Mouse (Mus musculus) kidney, postnatal 14 days (tissue): ENCODE measurements at regions not wholly inside any gene's neighbourhood (a gene's known extent, or its start where the extent isn't known, plus 50 kb on each side); places are given as distances from the start of the nearest gene placed in this dataset.

Experiments used
- DNase-seq: peaks from one replicate; pipeline ENCODE4 v3.0.0; 2022; ENCODE audit warnings: mixed read lengths

DNA sequence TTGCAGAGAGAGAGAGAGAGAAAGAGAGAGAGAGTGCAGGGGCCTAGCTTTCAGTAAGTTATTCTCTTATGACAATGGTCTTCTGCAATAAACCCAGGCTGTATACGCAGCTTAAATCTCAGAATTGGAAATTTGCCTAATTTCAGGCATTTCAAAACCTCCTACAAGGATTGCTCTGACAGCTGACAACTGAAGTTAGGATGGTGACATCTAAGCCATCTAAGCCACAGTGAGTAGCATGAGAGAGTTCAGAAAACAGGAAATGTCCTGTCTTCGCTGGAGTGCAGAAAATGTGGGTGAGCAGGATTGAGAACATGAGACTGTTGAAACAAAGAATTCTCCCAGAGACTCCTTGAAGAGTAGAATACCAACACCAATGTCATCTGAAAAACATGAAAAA is 56.8 kb downstream of the Fam110c start:
- DNase-seq, result no peak

DNA sequence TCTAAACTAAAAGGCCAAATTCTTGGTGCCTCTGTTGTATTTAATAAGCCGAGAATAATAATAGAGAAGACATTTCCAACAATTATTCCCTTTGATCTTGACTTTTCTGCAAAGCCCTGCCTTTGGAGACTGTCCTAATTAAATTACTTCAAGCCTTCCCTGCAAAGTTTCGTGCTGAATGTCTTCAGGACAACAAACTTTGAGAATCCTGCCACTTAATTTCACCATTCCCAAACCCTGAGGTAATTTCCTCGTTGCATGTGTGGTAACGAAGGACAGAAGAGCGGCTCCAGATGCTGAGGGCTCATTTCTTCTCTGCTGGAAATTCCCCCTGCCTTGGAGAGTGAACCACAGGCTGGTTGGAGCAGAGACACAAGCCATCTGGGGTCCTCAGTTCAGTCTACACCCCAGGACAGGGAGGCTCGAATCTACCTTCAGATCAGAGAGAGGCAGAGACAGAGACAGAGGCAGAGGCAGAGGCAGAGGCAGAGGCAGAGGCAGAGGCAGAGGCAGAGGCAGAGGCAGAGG is 60.9 kb downstream of the Fam110c start:
- DNase-seq, result peak; percentile 21

DNA sequence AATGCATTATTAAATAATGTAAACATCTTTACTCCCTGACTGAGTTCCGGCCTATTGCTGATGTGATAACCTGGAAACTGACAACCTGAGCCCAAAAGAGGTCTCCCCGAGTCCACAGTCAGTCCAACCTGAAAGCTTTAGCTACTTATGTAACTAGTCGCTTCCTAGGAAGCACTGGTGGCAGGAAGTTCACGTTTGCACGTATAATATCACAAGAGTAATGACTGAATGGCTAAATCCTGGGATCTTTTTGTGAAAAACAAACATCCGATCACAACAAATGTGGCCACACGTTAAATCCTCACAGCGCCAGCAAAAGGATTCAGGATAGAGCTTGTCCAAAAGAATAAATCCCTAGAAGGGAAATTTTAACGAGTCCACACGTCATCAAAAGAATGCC is 62.7 kb downstream of the Fam110c start:
- no peak for DNase-seq

DNA sequence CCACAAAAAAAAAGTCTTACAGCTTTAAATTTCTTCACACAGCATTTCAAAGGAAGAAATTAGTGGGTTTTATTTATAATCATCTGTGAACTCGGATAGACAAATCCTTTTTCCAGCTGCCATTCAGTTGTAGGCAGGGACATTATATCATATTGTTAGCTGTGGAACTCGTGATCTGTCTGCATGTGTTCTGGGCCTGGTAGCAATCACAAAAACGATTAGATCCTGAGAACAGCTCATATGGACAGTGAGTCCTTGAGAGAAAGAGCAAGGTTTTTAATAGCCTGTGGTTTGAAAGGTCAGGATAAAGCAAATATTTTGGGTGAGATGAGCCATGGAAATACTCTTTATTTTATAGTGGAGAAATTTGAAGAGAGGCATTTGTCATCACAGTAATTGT is 63.2 kb downstream of the Fam110c start:
- DNase-seq, result no peak

DNA sequence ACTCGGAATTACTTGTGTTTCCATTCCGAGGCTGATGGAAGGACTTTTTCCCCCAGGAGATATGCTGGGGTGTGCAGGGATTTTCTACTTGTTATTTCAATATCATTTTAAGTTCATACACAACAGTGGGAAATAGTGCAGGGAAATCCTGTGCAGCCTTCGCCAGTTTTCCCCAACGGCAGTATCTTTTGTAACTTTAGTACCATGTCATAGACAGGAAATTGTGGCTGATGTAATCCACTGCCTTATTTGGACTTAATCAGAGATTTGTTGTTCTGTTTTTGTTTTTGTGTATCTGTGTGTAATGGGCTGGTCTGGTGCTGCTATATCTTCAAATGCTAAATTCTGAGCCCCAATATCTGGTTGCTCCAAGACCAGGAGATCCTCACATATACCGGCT is 63.8 kb downstream of the Fam110c start:
- peak; percentile 38 for DNase-seq

DNA sequence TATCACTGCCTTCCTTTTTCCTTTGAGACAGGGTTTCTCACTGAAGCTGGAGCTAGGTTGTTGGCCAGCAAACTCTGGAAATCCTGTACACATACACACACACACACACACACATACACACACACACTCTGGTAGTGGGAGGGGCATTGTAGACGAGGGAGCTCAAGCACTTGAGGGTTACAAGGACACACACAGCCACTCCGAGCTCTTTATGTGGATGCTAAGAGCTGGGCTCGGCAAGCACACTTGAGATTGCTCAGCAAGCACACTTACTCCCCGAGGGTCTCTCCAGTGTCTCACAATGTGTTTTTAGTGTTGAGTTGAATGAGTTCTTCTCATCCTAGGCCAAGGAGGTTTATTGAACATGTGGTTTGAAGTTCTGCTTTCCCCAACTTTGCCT is 66.2 kb downstream of the Fam110c start:
- no peak for DNase-seq

DNA sequence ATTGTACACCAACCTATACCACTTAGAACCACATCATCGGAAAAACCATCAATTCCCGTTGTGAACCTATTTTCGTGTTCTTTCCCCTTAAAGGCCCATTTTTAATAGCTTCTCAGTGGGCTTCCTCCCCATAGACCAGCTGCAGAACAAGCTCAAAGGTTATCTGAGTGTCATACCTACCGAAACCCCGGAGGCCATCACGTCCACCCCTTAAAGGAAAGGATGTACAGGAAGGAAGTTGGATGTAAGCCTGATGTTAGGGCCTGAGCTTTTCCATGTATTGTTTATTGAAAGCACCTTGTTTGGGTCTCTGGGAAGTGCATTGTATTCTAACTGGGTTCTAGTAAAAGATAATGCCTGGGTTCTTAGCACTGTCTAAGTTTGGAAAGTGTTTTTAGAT is 69.6 kb downstream of the Fam110c start:
- DNase-seq, result no peak

DNA sequence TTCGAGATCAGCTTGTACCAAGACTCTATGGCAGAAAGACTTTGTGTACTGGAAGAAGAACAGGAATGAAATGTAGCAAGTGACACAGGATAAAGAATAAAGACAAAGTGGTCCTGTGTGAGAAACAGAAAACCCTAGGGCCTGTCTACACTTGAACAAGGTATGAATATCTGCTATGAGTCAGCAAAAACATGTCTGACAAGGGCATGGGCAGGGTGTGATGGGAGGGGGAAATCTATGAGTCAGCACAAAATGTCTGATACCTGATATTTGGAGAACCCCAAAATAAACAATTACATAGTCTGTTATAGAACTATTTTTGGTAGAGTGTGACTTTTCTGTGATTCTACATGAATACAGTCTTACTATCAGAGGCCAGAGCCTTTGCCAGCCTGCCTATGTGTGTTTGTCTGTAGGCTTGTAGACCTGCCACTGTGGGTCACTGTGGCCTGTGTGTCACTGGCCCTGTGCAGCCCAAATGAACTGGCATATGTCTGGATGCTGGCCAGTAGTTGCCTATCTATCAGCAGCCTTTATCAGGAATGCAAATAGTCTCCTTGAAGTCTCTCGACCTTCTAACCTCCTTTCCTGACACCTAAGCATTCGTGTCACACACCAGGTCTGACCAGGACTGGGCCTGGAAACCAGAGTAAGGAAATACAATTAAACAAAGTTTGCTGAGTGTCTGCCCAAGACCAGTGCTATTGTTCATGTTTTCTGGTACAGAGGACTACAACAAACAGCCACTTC is 71.5 kb downstream of the Fam110c start:
- DNase-seq, result peak; percentile 23

DNA sequence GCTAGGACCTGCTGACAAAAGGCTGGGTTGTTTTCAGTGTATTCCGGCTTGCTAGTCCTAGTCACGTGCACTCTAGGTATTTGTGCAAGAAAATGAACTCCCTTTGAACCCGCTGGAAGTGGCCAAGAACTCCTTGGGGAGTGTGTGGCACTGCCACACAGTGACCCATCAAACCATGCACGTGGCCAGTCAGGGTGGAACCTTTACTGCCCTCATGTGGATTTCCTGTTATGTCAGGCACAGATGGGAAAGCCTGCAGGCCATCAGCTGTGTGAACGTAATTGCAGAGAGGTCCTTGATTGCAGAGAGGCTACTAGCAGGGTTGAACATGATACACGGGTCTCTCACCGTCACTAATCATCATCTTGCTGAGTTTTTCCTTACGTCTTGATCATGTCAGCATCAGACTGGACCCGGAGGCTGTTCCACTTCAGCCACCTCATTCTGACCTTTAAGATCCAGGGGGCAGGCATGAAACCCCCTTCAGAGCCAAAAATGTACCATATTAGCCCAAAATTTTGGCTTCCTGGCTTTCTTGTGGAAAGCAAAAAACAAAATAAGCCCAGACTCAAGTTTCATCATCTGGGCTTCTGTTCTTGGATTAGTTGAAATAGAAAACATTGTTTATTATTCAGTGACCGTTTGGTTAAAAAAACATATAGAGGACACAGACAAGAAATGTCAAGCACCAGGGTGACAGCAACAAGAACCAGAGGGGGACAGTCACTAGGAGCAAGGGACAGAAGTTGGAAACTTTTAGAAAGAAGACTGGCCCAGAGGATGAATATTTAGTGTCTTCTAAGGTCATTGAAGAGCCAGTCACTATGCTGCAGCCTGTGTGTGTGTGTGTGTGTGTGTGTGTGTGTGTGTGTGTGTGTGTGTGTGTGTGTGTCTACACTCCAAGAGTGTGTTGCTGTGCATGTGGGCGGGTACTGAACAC is 75.0 kb downstream of the Fam110c start:
- DNase-seq, result no peak

DNA sequence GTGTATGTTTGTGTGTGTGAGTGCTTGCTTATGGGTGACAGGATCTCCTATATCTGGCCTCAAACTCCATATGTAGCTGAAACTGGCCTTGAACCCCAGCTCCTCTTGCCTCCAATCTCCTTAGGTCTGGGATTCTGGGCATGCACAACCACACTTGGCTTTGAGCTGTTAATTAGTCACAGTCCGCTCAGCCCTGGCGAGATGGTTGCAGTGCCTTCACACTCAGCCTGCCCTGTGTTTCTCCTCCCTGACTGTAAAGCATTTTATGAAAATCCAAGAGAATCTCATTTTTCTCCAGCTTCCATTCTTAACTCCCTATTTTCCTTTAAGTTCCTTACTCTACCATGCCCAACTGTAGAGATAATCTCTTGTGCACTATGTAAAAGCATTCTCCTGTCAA is 80.1 kb downstream of the Fam110c start:
- no peak for DNase-seq

DNA sequence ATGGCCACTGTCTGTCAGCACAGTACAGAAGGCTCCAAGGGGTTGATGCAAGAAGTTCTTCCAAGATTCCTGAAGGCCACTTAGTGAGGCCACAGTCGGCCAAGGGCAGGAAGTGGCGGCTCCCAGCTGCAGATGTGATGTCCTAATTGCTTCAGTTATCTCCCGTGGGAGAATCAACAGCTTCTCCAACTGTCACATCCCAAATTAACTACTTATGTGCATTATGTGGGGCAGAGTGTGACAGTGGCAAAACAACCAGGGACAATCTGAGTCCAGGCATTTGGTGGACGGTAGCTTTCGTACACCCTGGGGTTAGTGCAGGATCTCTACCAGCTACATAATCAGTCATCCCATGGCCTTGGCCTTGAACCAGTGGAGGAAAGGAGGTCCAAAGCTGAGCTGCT is 80.9 kb downstream of the Fam110c start:
- peak; percentile 53 for DNase-seq

DNA sequence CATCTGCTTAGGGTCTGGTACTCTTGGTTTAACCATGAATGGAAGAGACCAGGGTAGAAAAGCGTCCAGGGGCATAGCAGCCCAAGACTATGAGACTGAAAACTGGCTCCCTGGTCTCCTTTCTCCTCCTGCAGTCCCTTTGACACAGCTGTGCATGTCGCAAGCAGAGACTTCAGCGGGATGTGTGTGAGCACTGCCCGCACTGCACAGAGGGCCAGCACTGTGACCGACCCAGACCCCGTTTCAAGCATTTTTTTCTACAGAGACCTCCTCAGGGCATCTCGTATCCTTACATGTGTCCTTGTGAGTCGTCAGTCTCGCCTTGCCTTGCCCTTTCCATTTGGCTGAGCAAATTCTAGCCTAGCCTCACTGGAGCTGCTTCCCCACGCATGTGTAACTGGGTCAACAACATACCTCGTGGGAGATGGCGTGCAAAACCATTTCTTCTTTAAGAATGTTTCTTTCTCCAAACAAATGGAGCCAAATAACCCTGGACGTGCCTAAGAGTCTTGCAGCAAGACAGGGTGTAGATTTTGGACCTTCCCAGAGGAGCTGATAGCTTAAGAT is 82.6 kb downstream of the Fam110c start:
- peak; percentile 45 for DNase-seq

DNA sequence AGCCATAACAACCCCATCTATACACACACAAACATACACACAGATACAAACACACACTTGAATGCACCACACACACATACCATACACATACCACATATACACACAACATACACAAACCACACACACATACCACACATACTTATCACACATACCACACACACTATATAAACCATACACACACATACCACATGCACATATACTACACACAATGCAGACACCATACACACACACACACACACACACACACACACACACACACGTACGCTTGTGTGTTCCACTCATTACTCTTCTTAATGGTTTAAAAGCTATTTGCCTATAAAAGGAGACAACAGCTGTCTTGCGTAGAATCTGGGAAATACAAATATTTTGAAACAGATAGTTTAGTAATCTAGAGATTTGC is 83.1 kb upstream of the Gm6993 start:
- no peak for DNase-seq

DNA sequence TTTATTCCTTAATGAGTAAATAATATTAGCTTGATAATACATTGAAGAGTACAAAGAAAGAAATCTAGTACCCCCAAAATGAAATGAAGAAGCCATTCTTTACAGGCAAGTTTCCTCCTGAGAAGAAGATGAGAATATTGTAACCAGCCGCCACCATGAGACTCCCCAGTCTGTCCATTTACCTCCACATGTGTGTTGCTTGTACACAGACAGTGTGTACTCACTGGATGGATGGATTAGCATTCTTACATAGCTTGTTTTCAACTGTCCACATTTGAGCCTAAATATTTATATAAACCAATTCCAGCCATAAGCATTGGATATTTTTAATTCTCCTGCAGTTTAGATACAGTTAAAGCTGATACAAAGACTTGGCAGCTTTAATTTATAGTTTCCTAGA is 82.7 kb upstream of the Gm6993 start:
- no peak for DNase-seq

DNA sequence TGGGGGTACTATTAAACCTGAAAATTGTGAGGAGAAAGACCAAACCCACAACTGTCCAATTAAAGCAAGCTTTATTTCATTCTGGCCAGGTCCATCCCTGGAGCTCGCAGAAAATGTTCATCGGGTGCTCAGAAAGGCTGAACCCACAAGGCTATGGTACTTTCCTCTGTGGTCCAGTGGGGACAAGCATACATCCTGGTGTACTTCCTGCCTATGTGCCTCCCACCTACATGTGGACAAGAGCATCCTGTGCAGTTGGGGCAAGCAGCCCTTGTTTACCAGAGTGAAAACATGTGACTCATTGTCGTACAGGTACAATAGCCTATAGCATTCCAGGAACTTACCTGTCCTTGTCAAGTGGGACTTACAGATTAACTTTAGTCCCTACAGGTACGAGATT is 81.7 kb upstream of the Gm6993 start:
- DNase-seq, result no peak

DNA sequence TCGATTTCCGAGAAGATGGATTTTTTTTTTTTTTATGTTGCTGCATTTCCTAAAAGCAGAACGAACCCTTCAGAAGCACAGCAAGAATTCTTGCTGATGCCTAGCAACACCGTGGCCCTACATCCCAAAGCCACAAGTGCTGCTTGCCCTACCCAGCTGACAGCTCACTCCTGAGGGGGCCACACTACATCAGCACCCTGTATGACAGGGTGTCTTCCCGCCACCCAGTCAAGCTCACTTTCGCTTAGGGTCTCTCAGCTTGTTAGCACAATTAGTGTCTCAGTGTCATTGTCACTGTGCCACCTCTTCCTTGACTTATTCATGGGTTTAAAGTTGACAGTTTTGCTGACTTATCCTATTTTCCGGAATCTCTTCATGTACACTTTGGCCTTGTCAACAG is 81.2 kb upstream of the Gm6993 start:
- no peak for DNase-seq

DNA sequence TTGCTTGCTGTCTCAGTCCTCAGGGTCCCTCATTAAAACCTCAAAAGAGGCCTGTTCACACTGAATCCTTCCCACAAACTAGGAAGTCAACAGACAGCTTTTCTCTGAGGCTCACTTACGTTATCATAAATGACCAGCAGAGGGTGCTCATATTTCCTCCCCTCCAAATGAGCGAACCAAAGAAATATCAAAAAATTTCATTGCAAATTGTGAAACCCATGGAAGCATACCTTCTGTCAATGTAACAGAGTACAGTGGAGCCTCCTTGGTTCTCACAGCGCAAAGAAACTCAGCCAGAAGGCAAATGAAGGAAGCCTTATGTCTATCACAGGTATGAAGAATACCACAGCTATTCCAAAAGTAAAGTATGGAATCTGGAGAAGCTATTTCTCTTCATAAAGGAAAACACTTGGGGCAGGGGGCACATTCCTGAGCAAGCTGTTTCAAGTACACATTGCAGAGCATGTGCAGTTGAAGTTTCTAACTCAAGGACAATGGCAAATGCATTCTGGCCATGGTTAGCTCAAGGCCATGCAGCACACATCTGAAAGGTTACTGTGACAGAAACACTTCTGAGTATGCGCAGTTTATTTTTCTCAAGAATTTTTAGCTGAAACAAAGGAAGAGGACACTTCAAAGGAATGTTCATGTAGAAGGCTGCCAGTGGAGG is 72.2 kb upstream of the Gm6993 start:
- DNase-seq, result peak; percentile 60

DNA sequence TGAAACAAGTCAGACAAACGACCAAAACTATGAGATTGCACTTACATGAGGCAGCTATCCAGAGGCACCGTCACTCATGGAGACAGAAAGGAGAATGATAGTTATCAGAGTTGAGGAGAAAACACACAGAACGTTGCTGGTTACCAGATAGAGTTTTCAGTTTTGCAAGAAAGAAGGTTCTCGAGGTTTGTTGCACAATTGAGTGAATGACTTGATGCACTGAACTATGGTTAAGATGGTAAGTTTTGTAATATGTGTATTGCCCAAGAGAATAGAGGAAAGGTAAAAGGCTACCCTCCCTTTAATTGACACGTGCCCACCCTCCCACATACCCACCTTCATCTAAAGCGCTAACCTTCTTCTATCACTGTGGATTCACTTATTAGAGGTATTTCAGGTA is 70.5 kb upstream of the Gm6993 start:
- DNase-seq, result no peak

DNA sequence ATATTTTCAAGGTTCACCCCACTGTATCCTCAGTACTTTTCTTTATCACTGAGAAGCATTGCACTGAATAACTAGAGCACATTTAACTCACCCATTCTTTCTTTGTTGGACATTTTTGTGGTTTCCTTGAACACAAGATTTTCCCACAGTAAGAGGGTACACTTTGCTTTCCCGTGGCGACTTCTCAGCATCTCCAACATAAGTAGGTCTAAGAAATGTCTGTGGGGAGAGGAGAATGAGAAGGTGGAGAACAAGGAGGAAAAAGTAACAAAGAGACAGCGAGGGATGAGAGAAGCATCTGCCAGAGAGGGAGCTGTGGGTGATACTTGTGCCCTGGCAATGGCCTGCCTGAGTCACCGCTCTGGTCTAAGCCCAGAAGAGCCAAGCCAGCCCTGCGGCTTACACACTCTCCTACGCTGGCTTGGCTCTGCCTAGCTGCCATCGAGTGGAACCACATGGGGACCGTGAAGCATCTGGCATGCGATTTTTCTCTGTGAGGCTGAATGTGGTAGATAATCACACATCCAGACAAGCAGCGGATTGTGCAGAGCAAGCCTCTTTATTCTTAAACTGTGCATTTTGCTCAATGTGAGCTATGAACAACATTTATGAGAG is 69.9 kb upstream of the Gm6993 start:
- DNase-seq, result no peak

DNA sequence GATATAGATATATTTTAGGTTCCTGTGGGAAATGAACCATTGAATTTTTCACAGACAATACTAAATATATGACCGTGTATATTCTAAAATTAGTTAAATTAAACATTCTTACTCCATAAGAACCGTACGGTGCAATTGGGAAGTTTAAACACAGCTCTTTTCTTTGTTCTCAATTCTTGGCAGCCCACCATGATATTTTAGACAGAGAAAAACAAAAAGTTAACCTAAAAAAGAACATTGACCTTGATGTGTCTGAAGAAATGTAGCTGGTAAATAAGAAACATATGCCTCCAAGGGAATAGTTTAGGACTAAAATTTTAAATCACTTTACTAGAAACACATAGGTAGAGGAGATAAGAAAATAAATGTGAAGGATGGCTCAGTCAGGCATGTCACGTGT is 68.6 kb upstream of the Gm6993 start:
- no peak for DNase-seq

DNA sequence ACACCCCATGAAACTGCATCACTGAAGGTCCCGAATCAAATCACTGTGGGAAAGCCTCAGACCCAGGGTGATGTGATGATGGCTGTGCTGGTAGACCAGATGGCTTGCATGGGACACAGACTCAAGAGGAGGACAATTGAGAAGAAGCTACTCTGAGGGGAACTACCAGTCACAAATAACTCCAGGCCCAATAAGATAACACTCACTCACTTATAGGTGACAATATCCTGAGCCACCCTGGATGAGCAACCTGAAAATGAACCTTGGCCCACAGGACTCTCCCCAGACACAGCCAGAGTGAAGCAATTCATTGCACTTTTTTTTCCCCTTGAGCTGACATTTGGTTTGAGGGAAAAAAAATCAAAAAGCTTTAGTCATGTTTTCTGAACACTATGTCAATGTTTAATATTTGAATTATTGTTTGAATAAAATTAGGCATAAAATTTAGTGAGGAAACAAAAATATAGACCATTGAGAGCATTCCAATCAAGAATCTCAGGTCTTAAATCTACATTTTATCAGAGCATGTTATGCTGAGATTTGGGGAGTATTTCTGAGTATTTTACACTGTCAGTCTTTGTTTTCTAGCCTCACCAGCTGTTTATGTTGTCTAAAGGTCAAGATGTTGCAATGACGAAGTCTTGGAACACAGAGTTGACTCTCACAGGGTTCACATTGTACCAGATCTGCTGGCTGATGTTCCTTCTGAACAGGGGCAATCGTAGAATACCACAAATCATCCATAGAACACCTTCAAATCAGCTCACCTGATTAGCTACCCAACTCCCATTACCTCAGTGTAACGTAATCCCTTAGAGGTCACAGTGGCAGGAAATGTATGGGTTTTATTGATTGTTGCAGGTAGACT is 67.9 kb upstream of the Gm6993 start:
- DNase-seq, result no peak

DNA sequence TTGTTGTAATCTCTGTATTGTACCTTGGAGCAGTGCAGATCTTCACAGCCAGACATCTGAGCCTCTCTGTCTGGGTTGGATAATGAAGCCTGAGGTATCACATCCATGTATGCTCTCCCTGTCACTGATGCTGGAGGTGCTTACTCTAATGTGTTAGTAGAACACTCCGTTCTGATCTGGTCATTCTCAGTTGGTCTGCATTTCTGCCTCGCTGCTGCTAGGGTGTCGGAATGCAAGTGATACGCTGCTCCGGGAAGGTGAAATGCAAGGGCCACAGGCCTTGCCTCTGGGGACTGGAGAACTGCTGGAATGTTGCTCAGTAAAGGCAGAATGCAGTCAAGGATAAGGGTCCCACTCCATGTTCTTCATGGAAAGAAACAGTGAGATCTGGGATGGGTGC is 67.1 kb upstream of the Gm6993 start:
- DNase-seq, result no peak
